In the genomic region with DNA sequence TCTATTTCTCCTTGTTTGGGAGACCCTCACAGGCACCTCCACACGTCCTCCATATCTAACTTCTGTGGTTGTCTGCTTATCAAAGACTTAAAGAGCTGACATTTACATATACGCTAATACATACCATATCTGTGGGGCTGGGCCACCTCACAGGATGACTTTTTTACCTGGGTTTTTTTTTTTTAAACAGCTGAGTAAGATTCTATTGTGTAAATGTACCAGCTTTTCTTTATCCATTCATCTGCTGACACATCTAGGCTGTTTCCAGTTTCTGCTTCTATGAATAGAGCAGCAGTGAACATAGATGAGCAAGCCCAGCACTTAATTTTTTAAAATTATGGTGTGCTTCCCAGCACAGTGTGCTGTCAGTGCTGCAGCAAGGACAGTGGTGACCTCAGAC, we compare ENCODE assay signal across 22 mouse cellular contexts. TPM values are rescaled to one million over a fixed set of nuclear protein-coding genes. Genes with fewer than 3 reads are reported as not detected.
DNase-seq lines count a peak whose midpoint lies in the region; ATAC-seq and TF ChIP-seq lines count a peak whose summit lies in the region.
"Had no signal": no experiment of that assay in that cellular context is flagged by ENCODE, and none has a peak within 500 bp of the region (broad histone marks: within the 10 kb centered on the region; RNA-seq: fewer than 3 reads in every experiment).

No protein-coding gene starts in this region.

- in situ Hi-C loops in CH12.LX (cut with MboI; ENCODE audit: low pct_ligation_motif_present, low pct_unique_long_range_greater_than_20kb, low sequenced_read_pairs), result no loop called here

- peaks cover 40% of the 10 kb centered on the region for H3K79me2 ChIP-seq in CH12.LX (replicated peaks; ENCODE audit: control insufficient read depth, extremely low read depth, insufficient read depth, poor library complexity, severe bottlenecking)

- no peak overlapping the region for H3K4me2 ChIP-seq in forebrain, embryonic 16.5 days (ENCODE audit: low read length)
- no peak overlapping the region for H3K4me2 ChIP-seq in forebrain, embryonic 13.5 days
- no peak overlapping the region for H3K4me2 ChIP-seq in CH12.LX (ENCODE audit: insufficient read depth, low read depth, poor library complexity, severe bottlenecking)
- peak overlapping the region; percentile 29 for H3K4me2 ChIP-seq in liver, embryonic 16.5 days (ENCODE audit: low read depth, low read length)
- H3K4me2 ChIP-seq: embryonic facial prominence, embryonic 15.5 days; heart, embryonic 11.5 days; hindbrain, embryonic 15.5 days; kidney, embryonic 15.5 days; midbrain, embryonic 15.5 days had no signal

- TF ChIP-seq RAD21 in CH12.LX (IDR thresholded peaks at IDR 0.05; ENCODE audit: low read depth, low read length), result no peak

- no peak for TF ChIP-seq CTCF in CH12.LX (conservative IDR thresholded peaks at IDR 0.05 in 1 of 2, IDR thresholded peaks at IDR 0.05 in 1 of 2; ENCODE audit: low read depth in 2 of 2, low read length in 2 of 2)
- TF ChIP-seq CTCF in gastrocnemius, adult 2 months (IDR thresholded peaks at IDR 0.05), result no peak

- H3K4me1 ChIP-seq in forebrain, embryonic 16.5 days (replicated peaks; ENCODE audit: control insufficient read depth, insufficient read depth, low read length), result peaks cover 12% of the 10 kb centered on the region
- peaks cover 17% of the 10 kb centered on the region for H3K4me1 ChIP-seq in forebrain, embryonic 13.5 days
- H3K4me1 ChIP-seq in CH12.LX (ENCODE audit: control insufficient read depth in 1 of 2, insufficient read depth in 2 of 2), result peaks cover 20 to 75% of the 10 kb centered on the region in 2 experiments
- peaks cover 72% of the 10 kb centered on the region for H3K4me1 ChIP-seq in liver, embryonic 16.5 days (ENCODE audit: control insufficient read depth, low read depth, low read length)
- H3K4me1 ChIP-seq: hindbrain, embryonic 15.5 days; kidney, embryonic 15.5 days; midbrain, embryonic 15.5 days had no signal

- H3K36me3 ChIP-seq in forebrain, embryonic 16.5 days (ENCODE audit: control insufficient read depth, insufficient read depth), result no peaks in the 10 kb centered on the region
- H3K36me3 ChIP-seq in forebrain, embryonic 13.5 days (ENCODE audit: poor library complexity, severe bottlenecking), result peaks cover 17% of the 10 kb centered on the region
- H3K36me3 ChIP-seq in CH12.LX (replicated peaks in 1 of 2; ENCODE audit: control insufficient read depth in 1 of 2, insufficient read depth in 1 of 2, low read length in 1 of 2), result peaks cover 5 to 44% of the 10 kb centered on the region in 2 experiments
- H3K36me3 ChIP-seq in liver, embryonic 16.5 days (ENCODE audit: control insufficient read depth, insufficient read depth), result no peaks in the 10 kb centered on the region
- H3K36me3 ChIP-seq: embryonic facial prominence, embryonic 15.5 days; hindbrain, embryonic 15.5 days; midbrain, embryonic 15.5 days had no signal

- 0 out of 2 replicates have a peak overlapping the region, but pooled peaks have one; percentile 41 for H3K27ac ChIP-seq in forebrain, embryonic 16.5 days (ENCODE audit: low read length)
- no peak overlapping the region for H3K27ac ChIP-seq in forebrain, embryonic 13.5 days
- H3K27ac ChIP-seq in CH12.LX (ENCODE audit: insufficient read depth, low read depth), result peak overlapping the region; percentile 95
- H3K27ac ChIP-seq in liver, embryonic 16.5 days (ENCODE audit: low read length), result peak overlapping the region; percentile 65
- H3K27ac ChIP-seq in gastrocnemius, adult 2 months, result no peak overlapping the region
- H3K27ac ChIP-seq: embryonic facial prominence, embryonic 15.5 days; hindbrain, embryonic 15.5 days; kidney, embryonic 15.5 days; midbrain, embryonic 15.5 days had no signal

- dilution Hi-C loops in CH12.LX (cut with MboI; ENCODE audit: extremely low pct_ligation_motif_present, extremely low pct_unique_long_range_greater_than_20kb, low sequenced_read_pairs), result no loop called here

- H3K9me3 ChIP-seq in forebrain, embryonic 16.5 days (ENCODE audit: control insufficient read depth, low read length), result no peaks in the 10 kb centered on the region
- H3K9me3 ChIP-seq in forebrain, embryonic 13.5 days (replicated peaks), result no peaks in the 10 kb centered on the region; the same call in 1 of the 2 replicates
- peaks cover 6% of the 10 kb centered on the region for H3K9me3 ChIP-seq in CH12.LX (replicated peaks; ENCODE audit: low read length)
- no peaks in the 10 kb centered on the region for H3K9me3 ChIP-seq in liver, embryonic 16.5 days (replicated peaks; ENCODE audit: control insufficient read depth, low read length)
- H3K9me3 ChIP-seq: embryonic facial prominence, embryonic 15.5 days; hindbrain, embryonic 15.5 days; kidney, embryonic 15.5 days; midbrain, embryonic 15.5 days had no signal

- no peak for TF ChIP-seq EP300 in CH12.LX (IDR thresholded peaks at IDR 0.05; ENCODE audit: low read length)

- no peaks in the 10 kb centered on the region for H3K27me3 ChIP-seq in forebrain, embryonic 16.5 days (replicated peaks; ENCODE audit: control insufficient read depth, insufficient read depth, low read length)
- H3K27me3 ChIP-seq in forebrain, embryonic 13.5 days, result no peaks in the 10 kb centered on the region
- H3K27me3 ChIP-seq in CH12.LX (replicated peaks), result no peaks in the 10 kb centered on the region
- H3K27me3 ChIP-seq in liver, embryonic 16.5 days (ENCODE audit: control insufficient read depth, insufficient read depth, low read depth, low read length), result no peaks in the 10 kb centered on the region
- H3K27me3 ChIP-seq: embryonic facial prominence, embryonic 15.5 days; hindbrain, embryonic 15.5 days; kidney, embryonic 15.5 days; midbrain, embryonic 15.5 days had no signal

- H3K4me3 ChIP-seq in forebrain, embryonic 16.5 days (replicated peaks; ENCODE audit: low read length), result no peak overlapping the region
- H3K4me3 ChIP-seq in forebrain, embryonic 13.5 days, result no peak overlapping the region
- no peak overlapping the region for H3K4me3 ChIP-seq in CH12.LX (replicated peaks in 1 of 3; ENCODE audit: low read depth in 2 of 3, low read length in 2 of 3, poor library complexity in 1 of 3)
- H3K4me3 ChIP-seq in liver, embryonic 16.5 days (ENCODE audit: low read depth, low read length), result no peak overlapping the region
- H3K4me3 ChIP-seq in gastrocnemius, adult 2 months, result no peak overlapping the region
- H3K4me3 ChIP-seq: embryonic facial prominence, embryonic 15.5 days; hindbrain, embryonic 15.5 days; kidney, embryonic 15.5 days; midbrain, embryonic 15.5 days; myocyte had no signal

- intact Hi-C loops in gastrocnemius, adult 2 months (cut with DNase I), result no loop called here

- no peak for TF ChIP-seq POLR2A in CH12.LX (IDR thresholded peaks at IDR 0.05; ENCODE audit: low read depth, low read length)

- DNase-seq in CH12.LX (ENCODE audit: extremely low read depth), result no peak
- DNase-seq in brain, adult 2 months (ENCODE audit: low read depth, low spot score), result peak; percentile 63
- DNase-seq in gastrocnemius, adult 2 months, result no peak
- DNase-seq in heart, adult 9 months (ENCODE audit: low spot score in 2 of 2), result no peak
- no peak for DNase-seq in right cerebral cortex, postnatal 36 days (ENCODE audit: low spot score in 2 of 2)
- DNase-seq: cerebellum, adult 11-12 months; cerebellum, postnatal 14 days; heart, postnatal 10 days; layer of hippocampus, postnatal 36 days; left cerebral cortex, postnatal 4 days; lung, postnatal 10 days; thymus, adult 2 months had no signal

- ATAC-seq in forebrain, embryonic 16.5 days, result no peak
- ATAC-seq in forebrain, embryonic 13.5 days, result no peak
- no peak for ATAC-seq in liver, embryonic 16.5 days (ENCODE audit: low read depth)
- ATAC-seq: intestine, postnatal 0 days; midbrain, embryonic 15.5 days had no signal

- H3K9ac ChIP-seq in forebrain, embryonic 16.5 days (replicated peaks; ENCODE audit: low read depth, low read length), result no peak overlapping the region
- H3K9ac ChIP-seq in forebrain, embryonic 13.5 days, result no peak overlapping the region
- H3K9ac ChIP-seq in CH12.LX (ENCODE audit: insufficient read depth, low read depth), result peak overlapping the region; percentile 18; the same call in 1 of the 2 replicates
- 0 out of 2 replicates have a peak overlapping the region, but pooled peaks have one; percentile 26 for H3K9ac ChIP-seq in liver, embryonic 16.5 days (ENCODE audit: low read depth, low read length)
- H3K9ac ChIP-seq: embryonic facial prominence, embryonic 15.5 days; hindbrain, embryonic 15.5 days; kidney, embryonic 15.5 days; midbrain, embryonic 15.5 days had no signal

- WGBS in forebrain, embryonic 16.5 days, result 80% methylated on average over 2 of the region's 2 CpGs
- 86% methylated on average over 2 of the region's 2 CpGs for WGBS in forebrain, embryonic 13.5 days
- 22% methylated on average over 2 of the region's 2 CpGs for WGBS in liver, embryonic 16.5 days (ENCODE audit: insufficient replicate concordance)

TF ChIP-seq in CH12.LX, 34 proteins besides CTCF, POLR2A, EP300 and RAD21 (continues in another document):
- TF ChIP-seq ZMIZ1 (IDR thresholded peaks at IDR 0.05; ENCODE audit: low read depth, low read length) (no peak), GABPA (IDR thresholded peaks at IDR 0.05; ENCODE audit: insufficient replicate concordance, low read depth, low read length) (no peak), MEF2A (IDR thresholded peaks at IDR 0.05; ENCODE audit: borderline replicate concordance, low read depth, low read length) (no peak), CHD1 (IDR thresholded peaks at IDR 0.05; ENCODE audit: low read depth, low read length) (no peak), JUND (conservative IDR thresholded peaks at IDR 0.05; ENCODE audit: low read depth, low read length) (no peak), MAZ (IDR thresholded peaks at IDR 0.05; ENCODE audit: low read depth, low read length) (no peak), NRF1 (IDR thresholded peaks at IDR 0.05; ENCODE audit: low read depth, low read length) (no peak), MYC (IDR thresholded peaks at IDR 0.05; ENCODE audit: low read depth, low read length) (no peak), SIN3A (IDR thresholded peaks at IDR 0.05; ENCODE audit: low read length) (0 out of 2 replicates have a peak, but pooled peaks have one; percentile 3), ZNF384 (IDR thresholded peaks at IDR 0.05; ENCODE audit: low read depth, low read length) (peak; percentile 47; the same call in 1 of the 2 replicates), POLR2AphosphoS2 (IDR thresholded peaks at IDR 0.05; ENCODE audit: low read depth, low read length) (no peak), USF2 (conservative IDR thresholded peaks at IDR 0.05; ENCODE audit: low read depth, low read length) (no peak), BHLHE40 (IDR thresholded peaks at IDR 0.05; ENCODE audit: low read depth, low read length) (no peak), E2F4 (IDR thresholded peaks at IDR 0.05; ENCODE audit: insufficient replicate concordance, low read depth, low read length) (no peak)

RNA-seq across cellular contexts. Expression of a gene that starts 19.6 kb away (rescaled TPM):
- 68.3 and 80.2 TPM in 2 replicates for polyA plus RNA-seq in forebrain, embryonic 16.5 days (2015; fragmentation: Nextera tagmentation; extraction: Ambion mirVana)
- polyA plus RNA-seq in forebrain, embryonic 13.5 days (2015; fragmentation: Nextera tagmentation; extraction: Ambion mirVana), result 98.6 and 101 TPM in 2 replicates
- total RNA-seq in CH12.LX (2012; rRNA removed) (51.2 and 55.2 TPM in 2 replicates), CH12.LX (2014; rRNA removed) (124 and 138 TPM in 2 replicates)
- 69.1 and 70.4 TPM in 2 replicates for polyA plus RNA-seq in CH12.LX (2012; ENCODE audit: insufficient read length, low read depth)
- polyA plus RNA-seq in liver, embryonic 16.5 days (2015; fragmentation: Nextera tagmentation; extraction: Ambion mirVana), result 69.1 and 74.1 TPM in 2 replicates
- 1 to 10 TPM; 4.0 to 5.0 TPM for total RNA-seq in gastrocnemius, adult 2 months (2021)

Comparison
In these comparisons a context has a peak if more than half of its experiments do, and no peak if none do; other contexts are left out.
1. H3K27ac ChIP-seq: peak in forebrain, embryonic 16.5 days (single experiment), CH12.LX (single experiment) and liver, embryonic 16.5 days (single experiment); none in forebrain, embryonic 13.5 days (single experiment) and gastrocnemius, adult 2 months (single experiment).
2. H3K9ac ChIP-seq: peak in CH12.LX (single experiment) and liver, embryonic 16.5 days (single experiment); none in forebrain, embryonic 16.5 days (single experiment) and forebrain, embryonic 13.5 days (single experiment).